Mouse (Mus musculus) G1E (cell line): ENCODE measurements around the gene Tcp11.
A peak's percentile ranks its signal among the peaks of the same experiment; 100 is the strongest.

Experiments
- CTCF ChIP-seq: IDR thresholded peaks from 2 replicates; pipeline ENCODE4 v1.5.1; 2012; ENCODE audit warnings: low read depth, low read length, inconsistent platforms, mixed read lengths
- GATA1 ChIP-seq: IDR thresholded peaks from 2 replicates; pipeline ENCODE4 v1.6.1; 2012; ENCODE audit warnings: borderline replicate concordance, low read length, inconsistent platforms, mixed read lengths
- GATA2 ChIP-seq: IDR thresholded peaks from 2 replicates; pipeline ENCODE4 v1.6.1; 2012; ENCODE audit warnings: low read depth, low read length, inconsistent platforms, borderline replicate concordance
- POLR2AphosphoS5 ChIP-seq: IDR thresholded peaks from 2 replicates; pipeline ENCODE4 v1.6.1; 2012; ENCODE audit warnings: low read depth, low read length, inconsistent platforms; ENCODE audit not compliant: insufficient replicate concordance

GRCm38 (mm10) chr17:28084964-28085363 is 4.5 kb upstream of the Tcp11 start:
- peak; percentile 63 for TF ChIP-seq CTCF
- TF ChIP-seq GATA2: no peak
- no peak for TF ChIP-seq POLR2AphosphoS5
- TF ChIP-seq GATA1: no peak
